Mouse (Mus musculus) 416B (cell line): ENCODE results near the gene Fam208b.

Experiments
- DNase-seq: peaks from one replicate; pipeline ENCODE4 v3.0.0; 2011; ENCODE audit warnings: low read depth

Gene Fam208b

GRCm38 (mm10) chr13:3610795-3611438 lies at the start of gene Fam208b:
Gene Fam208b, minus strand, starts transcription at chr13:3611108.
- peak; percentile 99 for DNase-seq

- no peak for DNase-seq
Measured at GRCm38 (mm10) chr13:3659163-3660160, 48.6 kb upstream of the Fam208b start.

- no peak for DNase-seq
Measured at GRCm38 (mm10) chr13:3654432-3654831, 43.5 kb upstream of the Fam208b start.

GRCm38 (mm10) chr13:3650569-3650968 lies 39.7 kb upstream of the Fam208b start:
- no peak for DNase-seq

- no peak for DNase-seq
Measured at GRCm38 (mm10) chr13:3646566-3646965, 35.7 kb upstream of the Fam208b start.

GRCm38 (mm10) chr13:3645919-3646318 lies 35.0 kb upstream of the Fam208b start:
- DNase-seq = no peak

- no peak for DNase-seq
Measured at GRCm38 (mm10) chr13:3644871-3645270, 34.0 kb upstream of the Fam208b start.

GRCm38 (mm10) chr13:3642538-3642937 lies 31.6 kb upstream of the Fam208b start:
- no peak for DNase-seq

GRCm38 (mm10) chr13:3642049-3642448 lies 31.1 kb upstream of the Fam208b start:
- peak; percentile 37 for DNase-seq

GRCm38 (mm10) chr13:3636797-3637196 lies 25.9 kb upstream of the Fam208b start:
- peak; percentile 59 for DNase-seq

GRCm38 (mm10) chr13:3635076-3635475 lies 24.2 kb upstream of the Fam208b start:
- no peak for DNase-seq

- peak; percentile 69 for DNase-seq
Measured at GRCm38 (mm10) chr13:3633895-3634811, 23.2 kb upstream of the Fam208b start, which contains the start of gene Asb13. Gene Asb13, plus strand, starts transcription at chr13:3634032.

GRCm38 (mm10) chr13:3633131-3633530 lies 22.2 kb upstream of the Fam208b start:
- no peak for DNase-seq

GRCm38 (mm10) chr13:3632551-3632950 lies 21.6 kb upstream of the Fam208b start:
- no peak for DNase-seq

- no peak for DNase-seq
Measured at GRCm38 (mm10) chr13:3628102-3628501, 17.2 kb upstream of the Fam208b start.

GRCm38 (mm10) chr13:3627139-3627538 lies 16.2 kb upstream of the Fam208b start:
- DNase-seq = no peak

GRCm38 (mm10) chr13:3610118-3610794 lies 652 bp downstream of the Fam208b start:
- DNase-seq = peak; percentile 74

- no peak for DNase-seq
Measured at GRCm38 (mm10) chr13:3609780-3610117, 1.2 kb downstream of the Fam208b start.

GRCm38 (mm10) chr13:3596232-3596631 lies 14.7 kb downstream of the Fam208b start:
- DNase-seq = no peak

- no peak for DNase-seq
Measured at GRCm38 (mm10) chr13:3594311-3594710, 16.6 kb downstream of the Fam208b start.

- DNase-seq = peak; percentile 23
Measured at GRCm38 (mm10) chr13:3590789-3591188, 20.1 kb downstream of the Fam208b start.
